17 mouse cellular contexts compared by ENCODE assay signal in genomic region chr1:81747025-81747424, GRCm38 (mm10).
"Had no signal": no experiment of that assay in that cellular context is flagged by ENCODE, and none has a peak within 500 bp of the region (broad histone marks: within the 10 kb centered on the region; RNA-seq: fewer than 3 reads in every experiment).

No protein-coding gene starts in this region.

- H3K4me3 ChIP-seq: liver, embryonic 13.5 days had no signal

- H3K9me3 ChIP-seq: liver, embryonic 13.5 days had no signal

- ATAC-seq: lung, postnatal 0 days had no signal

- H3K9ac ChIP-seq: liver, embryonic 13.5 days had no signal

- H3K4me1 ChIP-seq: liver, embryonic 13.5 days had no signal

- H3K4me2 ChIP-seq: liver, embryonic 13.5 days; midbrain, embryonic 11.5 days had no signal

- H3K27me3 ChIP-seq: liver, embryonic 13.5 days had no signal

- DNase-seq: kidney, adult 11 months; kidney, adult 8-10 months; kidney, postnatal 14 days; kidney, postnatal 4 days; left cerebral cortex, postnatal 4 days; liver, embryonic 13.5 days; lung, postnatal 4 days; midbrain, embryonic 14.5 days; right cerebral cortex, adult 18-20 months; right cerebral cortex, postnatal 14 days; right cerebral cortex, postnatal 4 days; thymus, adult 2 months; thymus, postnatal 14 days; thymus, postnatal 4 days had no signal

- H3K36me3 ChIP-seq: liver, embryonic 13.5 days had no signal

- H3K27ac ChIP-seq: liver, embryonic 13.5 days; stomach, postnatal 0 days had no signal
